Mouse (Mus musculus) B cell, adult 2 months (primary cell): ENCODE data around the gene Cep72.
"Not testable (repeated sequence)": the region's sequence is repeated elsewhere in the genome, so short reads cannot be mapped to it uniquely, and the experiment has no call there.

ENCODE experiments used
- DNase-seq, 2 experiments: peaks; one replicate each; pipeline ENCODE4 v3.0.0; 2022

The Cep72 gene

GRCm38 (mm10) chr13:74061613-74062377 is at the start of gene Cep72:
TSS of gene Cep72 (minus strand) at chr13:74062299.
- peak; percentile 95 for DNase-seq

- DNase-seq = no peak
Observed at GRCm38 (mm10) chr13:74107410-74107809, 45.3 kb upstream of the Cep72 start.

- no peak for DNase-seq
Observed at GRCm38 (mm10) chr13:74104417-74104816, 42.3 kb upstream of the Cep72 start.

- DNase-seq = no peak
Observed at GRCm38 (mm10) chr13:74102831-74103582, 40.9 kb upstream of the Cep72 start.

GRCm38 (mm10) chr13:74102108-74102830 is 40.2 kb upstream of the Cep72 start:
- no peak for DNase-seq

- DNase-seq = no peak
Observed at GRCm38 (mm10) chr13:74098913-74099312, 36.8 kb upstream of the Cep72 start.

GRCm38 (mm10) chr13:74096715-74097363 is 34.7 kb upstream of the Cep72 start:
- peak; percentile 54 to 58 for DNase-seq

- no peak for DNase-seq
Observed at GRCm38 (mm10) chr13:74095936-74096335, 33.8 kb upstream of the Cep72 start.

- no peak for DNase-seq
Observed at GRCm38 (mm10) chr13:74090265-74090664, 28.2 kb upstream of the Cep72 start.

- no peak for DNase-seq
Observed at GRCm38 (mm10) chr13:74073369-74073768, 11.3 kb upstream of the Cep72 start.

GRCm38 (mm10) chr13:74071714-74072113 is 9.6 kb upstream of the Cep72 start:
- DNase-seq = no peak

- not testable (repeated sequence) for DNase-seq
Observed at GRCm38 (mm10) chr13:74071244-74071643, 9.1 kb upstream of the Cep72 start.

GRCm38 (mm10) chr13:74066576-74066975 is 4.5 kb upstream of the Cep72 start:
- no peak for DNase-seq

GRCm38 (mm10) chr13:74063340-74064050 is 1.4 kb upstream of the Cep72 start:
- no peak for DNase-seq

- DNase-seq = no peak
Observed at GRCm38 (mm10) chr13:74062378-74063128, 454 bp upstream of the Cep72 start.

- DNase-seq = no peak
Observed at GRCm38 (mm10) chr13:74058081-74058480, 4.0 kb downstream of the Cep72 start.

GRCm38 (mm10) chr13:74056194-74056593 is 5.9 kb downstream of the Cep72 start:
- no peak for DNase-seq

GRCm38 (mm10) chr13:74039926-74040325 is 22.2 kb downstream of the Cep72 start:
- no peak for DNase-seq

- DNase-seq = no peak
Observed at GRCm38 (mm10) chr13:74035776-74036175, 26.3 kb downstream of the Cep72 start.

GRCm38 (mm10) chr13:74034756-74035155 is 27.3 kb downstream of the Cep72 start:
- DNase-seq = no peak

- DNase-seq = no peak
Observed at GRCm38 (mm10) chr13:74031133-74031532, 31.0 kb downstream of the Cep72 start.

- no peak for DNase-seq
Observed at GRCm38 (mm10) chr13:74030691-74031090, 31.4 kb downstream of the Cep72 start.
